Mouse (Mus musculus): ENCODE measurements at regions not wholly inside any gene's neighbourhood (a gene's known extent, or its start where the extent isn't known, plus 50 kb on each side); places are given as distances from the start of the nearest gene placed in this dataset.
A peak's percentile ranks its signal among the peaks of the same experiment; 100 is the strongest.

DNA sequence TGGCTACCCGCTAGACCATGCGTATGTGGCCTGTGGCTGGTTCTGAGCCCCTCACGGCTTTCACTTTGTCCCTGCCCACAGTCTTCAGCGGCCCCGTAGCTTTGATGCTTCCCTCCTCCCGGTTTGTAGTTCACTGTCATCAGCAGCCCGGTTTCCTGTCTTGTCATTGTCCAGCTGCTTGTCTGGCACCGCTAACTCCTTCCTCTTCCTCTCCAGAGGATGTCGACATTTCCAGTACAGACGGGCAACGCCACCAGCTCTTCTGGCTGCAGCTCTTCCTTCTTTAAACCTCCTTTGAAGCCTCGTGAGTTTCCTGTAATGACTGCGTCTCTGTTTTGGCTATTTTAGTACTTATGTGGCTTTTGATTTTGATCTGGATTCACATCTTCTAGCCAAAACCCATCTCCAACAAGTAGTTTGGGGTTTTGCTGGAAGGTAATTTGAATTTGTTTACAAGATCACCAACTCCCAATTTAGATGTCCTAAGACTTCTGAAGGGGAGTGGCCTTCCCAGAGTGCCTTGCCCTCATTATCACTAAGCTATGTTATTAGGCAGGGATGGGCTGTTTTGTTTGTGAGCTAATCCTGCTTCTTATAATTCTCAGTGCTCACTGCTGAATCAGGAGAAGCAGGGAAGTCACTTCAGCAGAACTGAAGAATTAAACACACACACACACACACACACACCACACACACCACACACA is 85.8 kb upstream of the Bmp2k start:
- H3K9ac ChIP-seq (ENCODE audit: low read depth, low read length) = peak overlapping the region; percentile 57
- no peaks in the 10 kb centered on the region for H3K79me2 ChIP-seq (replicated peaks; ENCODE audit: control insufficient read depth, insufficient read depth, low read length)
- H3K27me3 ChIP-seq (ENCODE audit: control insufficient read depth, insufficient read depth, low read length) = no peaks in the 10 kb centered on the region
- peaks cover 4% of the 10 kb centered on the region for H3K4me1 ChIP-seq (ENCODE audit: control insufficient read depth, insufficient read depth, low read length)
- DNase-seq = peak; percentile 79 to 87
- no peaks in the 10 kb centered on the region; the same call in 1 of the 2 replicates for H3K36me3 ChIP-seq (ENCODE audit: control insufficient read depth, insufficient read depth, low read length)
- 20% methylated on average over 13 of the region's 13 CpGs for WGBS
- TF ChIP-seq POLR2A (IDR thresholded peaks at IDR 0.05; ENCODE audit: insufficient read depth, low read depth, low read length) = peak; percentile 58; the same call in 1 of the 2 replicates
- TF ChIP-seq EP300 (IDR thresholded peaks at IDR 0.05; ENCODE audit: insufficient read depth, low read depth, low read length) = peak; percentile 91
- TF ChIP-seq CTCF (IDR thresholded peaks at IDR 0.05) = no peak
- intact Hi-C loops (cut with DNase I) = loop anchor here (5.0 kb wide), 1 partner anchor 109 kb away; no protein-coding TSS in a partner anchor
- peak overlapping the region; percentile 81 for H3K27ac ChIP-seq
- peak overlapping the region; percentile 36 for H3K4me3 ChIP-seq

- no peak overlapping the region for H3K4me3 ChIP-seq
- DNase-seq = no peak
- 42% methylated on average over 4 of the region's 4 CpGs for WGBS
- peaks cover 3% of the 10 kb centered on the region for H3K36me3 ChIP-seq (ENCODE audit: control insufficient read depth, insufficient read depth, low read length)
- no peak overlapping the region for H3K9ac ChIP-seq (ENCODE audit: low read depth, low read length)
- peak overlapping the region; percentile 74 for H3K27ac ChIP-seq
- no peak for TF ChIP-seq POLR2A (IDR thresholded peaks at IDR 0.05; ENCODE audit: insufficient read depth, low read depth, low read length)
- TF ChIP-seq EP300 (IDR thresholded peaks at IDR 0.05; ENCODE audit: insufficient read depth, low read depth, low read length) = no peak
- TF ChIP-seq CTCF (IDR thresholded peaks at IDR 0.05) = no peak
- intact Hi-C loops (cut with DNase I) = loop anchor here (5.0 kb wide), 1 partner anchor 110 kb away; no protein-coding TSS in a partner anchor
- H3K79me2 ChIP-seq (replicated peaks; ENCODE audit: control insufficient read depth, insufficient read depth, low read length) = no peaks in the 10 kb centered on the region
- H3K4me1 ChIP-seq (ENCODE audit: control insufficient read depth, insufficient read depth, low read length) = peaks cover 7% of the 10 kb centered on the region
- H3K27me3 ChIP-seq (ENCODE audit: control insufficient read depth, insufficient read depth, low read length) = no peaks in the 10 kb centered on the region
Measured at GRCm38 (mm10) chr5:96912254-96912635, 85.2 kb upstream of the Bmp2k start.

DNA sequence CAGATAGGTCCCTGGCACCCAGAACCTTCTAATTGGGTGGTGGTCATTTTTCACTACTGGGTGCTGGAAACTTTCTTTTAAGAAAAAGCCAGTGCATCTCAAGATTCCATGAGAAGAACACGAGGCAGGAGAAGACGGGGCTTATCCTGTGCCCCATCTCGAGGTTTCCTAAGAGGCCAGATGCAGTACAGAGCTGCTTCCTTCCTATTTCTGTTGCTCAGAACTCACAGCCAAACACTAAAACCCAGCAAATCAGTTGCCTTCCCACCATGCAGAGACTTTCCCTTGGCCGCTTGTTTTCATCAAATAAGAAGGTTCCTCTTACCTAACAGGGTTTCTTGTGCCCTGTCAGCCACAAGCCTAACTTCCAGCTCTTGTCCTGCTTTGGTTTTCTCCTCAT is 84.7 kb upstream of the Bmp2k start:
- no peak for TF ChIP-seq EP300 (IDR thresholded peaks at IDR 0.05; ENCODE audit: insufficient read depth, low read depth, low read length)
- TF ChIP-seq CTCF (IDR thresholded peaks at IDR 0.05) = no peak
- TF ChIP-seq POLR2A (IDR thresholded peaks at IDR 0.05; ENCODE audit: insufficient read depth, low read depth, low read length) = no peak
- Histone ChIP-seq H3K79me2 (replicated peaks; ENCODE audit: control insufficient read depth, insufficient read depth, low read length) (no peaks in the 10 kb centered on the region), H3K4me3 (no peak overlapping the region), H3K36me3 (ENCODE audit: control insufficient read depth, insufficient read depth, low read length) (peaks cover 5% of the 10 kb centered on the region), H3K27ac (peak overlapping the region; percentile 74), H3K27me3 (ENCODE audit: control insufficient read depth, insufficient read depth, low read length) (no peaks in the 10 kb centered on the region), H3K9ac (ENCODE audit: low read depth, low read length) (no peak overlapping the region), H3K4me1 (ENCODE audit: control insufficient read depth, insufficient read depth, low read length) (peaks cover 8% of the 10 kb centered on the region)
- intact Hi-C loops (cut with DNase I) = loop anchor here (5.0 kb wide), 1 partner anchor 110 kb away; no protein-coding TSS in a partner anchor
- WGBS = 24% methylated on average over 4 of the region's 4 CpGs
- peak in 1 of 2 experiments; percentile 49 for DNase-seq

DNA sequence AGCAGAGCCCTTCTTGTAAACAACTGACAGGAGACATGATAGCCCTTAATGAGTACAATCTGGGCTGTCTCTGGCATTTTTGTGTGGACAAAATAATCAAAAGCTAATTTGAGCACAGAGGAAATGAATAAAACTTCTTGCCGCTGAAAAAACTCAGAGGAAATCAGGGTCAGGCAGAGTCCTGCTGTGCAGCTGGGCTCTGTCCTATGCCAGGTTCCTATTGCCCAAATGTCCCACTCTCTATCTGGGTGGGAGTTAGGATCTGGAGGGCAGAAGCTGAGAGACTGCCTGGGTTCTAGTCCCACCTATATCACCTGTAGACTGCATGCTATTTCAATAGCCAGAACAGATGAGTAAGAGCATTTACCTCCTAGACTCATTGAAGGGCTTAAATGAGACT is 83.8 kb upstream of the Bmp2k start:
- WGBS = 29% methylated on average over 1 of the region's 1 CpGs
- H3K36me3 ChIP-seq (ENCODE audit: control insufficient read depth, insufficient read depth, low read length) = peaks cover 5% of the 10 kb centered on the region
- DNase-seq = no peak
- no peak overlapping the region for H3K9ac ChIP-seq (ENCODE audit: low read depth, low read length)
- TF ChIP-seq POLR2A (IDR thresholded peaks at IDR 0.05; ENCODE audit: insufficient read depth, low read depth, low read length) (no peak), CTCF (IDR thresholded peaks at IDR 0.05) (no peak), EP300 (IDR thresholded peaks at IDR 0.05; ENCODE audit: insufficient read depth, low read depth, low read length) (no peak)
- intact Hi-C loops (cut with DNase I) = loop anchor here (5.0 kb wide), 1 partner anchor 111 kb away; no protein-coding TSS in a partner anchor
- no peaks in the 10 kb centered on the region for H3K27me3 ChIP-seq (ENCODE audit: control insufficient read depth, insufficient read depth, low read length)
- H3K4me3 ChIP-seq = no peak overlapping the region
- peaks cover 11% of the 10 kb centered on the region for H3K4me1 ChIP-seq (ENCODE audit: control insufficient read depth, insufficient read depth, low read length)
- peak overlapping the region; percentile 66 for H3K27ac ChIP-seq
- H3K79me2 ChIP-seq (replicated peaks; ENCODE audit: control insufficient read depth, insufficient read depth, low read length) = no peaks in the 10 kb centered on the region

DNA sequence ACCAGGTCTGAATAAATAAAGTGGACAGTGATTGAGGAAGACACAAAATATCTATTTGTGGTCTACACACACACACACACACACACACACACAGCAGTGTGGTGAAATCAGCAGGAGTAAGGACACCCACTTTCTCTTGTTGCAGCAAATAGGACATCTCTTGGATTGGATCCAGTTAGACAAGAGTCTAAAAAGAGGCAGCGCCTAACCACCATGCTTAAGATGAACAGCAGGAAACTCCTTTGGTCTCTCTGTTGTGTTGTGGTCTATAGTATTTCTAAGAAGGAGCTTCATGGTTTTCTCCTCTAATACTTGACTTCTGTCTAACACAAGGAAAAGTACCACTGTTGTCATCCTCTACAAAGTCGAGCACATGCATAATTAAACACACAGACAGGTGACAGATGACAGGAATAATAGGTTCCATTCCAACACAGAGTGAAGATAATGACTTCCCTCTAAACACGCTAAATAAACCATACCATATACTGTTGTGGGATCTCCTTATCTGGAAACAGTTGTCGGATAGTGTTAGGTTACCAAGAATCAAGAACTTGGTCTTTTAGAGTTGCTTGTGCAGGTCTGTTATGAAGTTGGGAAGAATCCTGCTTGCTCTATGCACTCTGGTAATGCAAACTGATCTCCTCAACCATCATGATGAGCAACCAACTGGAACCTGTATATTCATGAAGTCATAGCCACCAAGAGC is 82.6 kb upstream of the Bmp2k start:
- no peak overlapping the region for H3K4me3 ChIP-seq
- DNase-seq = no peak
- peaks cover 11% of the 10 kb centered on the region for H3K4me1 ChIP-seq (ENCODE audit: control insufficient read depth, insufficient read depth, low read length)
- intact Hi-C loops (cut with DNase I) = loop anchor here (5.0 kb wide), 1 partner anchor 113 kb away; no protein-coding TSS in a partner anchor
- peaks cover 5% of the 10 kb centered on the region for H3K36me3 ChIP-seq (ENCODE audit: control insufficient read depth, insufficient read depth, low read length)
- H3K9ac ChIP-seq (ENCODE audit: low read depth, low read length) = no peak overlapping the region
- H3K27ac ChIP-seq = no peak overlapping the region
- H3K79me2 ChIP-seq (replicated peaks; ENCODE audit: control insufficient read depth, insufficient read depth, low read length) = no peaks in the 10 kb centered on the region
- 76% methylated on average over 4 of the region's 4 CpGs for WGBS
- TF ChIP-seq POLR2A (IDR thresholded peaks at IDR 0.05; ENCODE audit: insufficient read depth, low read depth, low read length) (no peak), CTCF (IDR thresholded peaks at IDR 0.05) (no peak), EP300 (IDR thresholded peaks at IDR 0.05; ENCODE audit: insufficient read depth, low read depth, low read length) (no peak)
- no peaks in the 10 kb centered on the region for H3K27me3 ChIP-seq (ENCODE audit: control insufficient read depth, insufficient read depth, low read length)
